Mouse (Mus musculus) left cerebral cortex, adult 8-10 months (tissue): ENCODE results near the gene Cib4. TPM values are rescaled to one million over a fixed set of nuclear protein-coding genes. Genes with fewer than 3 reads are reported as not detected.

Source experiments
- DNase-seq, 2 experiments: peaks; one replicate each; pipeline ENCODE4 v3.0.0; 2022; ENCODE audit warnings: low spot score in 2 of 2
- total RNA-seq, 4 experiments: library from RNA; stranded (reverse); gene quantifications; 2 replicates each; pipeline ENCODE4 v1.2.4; 2022

Cib4 gene
- total RNA-seq, 4 experiments from 2014 or later: not detected

- DNase-seq: no peak
Measured at GRCm38 (mm10) chr5:30518547-30518946, 27.1 kb downstream of the Cib4 start.

- no peak for DNase-seq
Measured at GRCm38 (mm10) chr5:30518108-30518507, 27.5 kb downstream of the Cib4 start.

DNA sequence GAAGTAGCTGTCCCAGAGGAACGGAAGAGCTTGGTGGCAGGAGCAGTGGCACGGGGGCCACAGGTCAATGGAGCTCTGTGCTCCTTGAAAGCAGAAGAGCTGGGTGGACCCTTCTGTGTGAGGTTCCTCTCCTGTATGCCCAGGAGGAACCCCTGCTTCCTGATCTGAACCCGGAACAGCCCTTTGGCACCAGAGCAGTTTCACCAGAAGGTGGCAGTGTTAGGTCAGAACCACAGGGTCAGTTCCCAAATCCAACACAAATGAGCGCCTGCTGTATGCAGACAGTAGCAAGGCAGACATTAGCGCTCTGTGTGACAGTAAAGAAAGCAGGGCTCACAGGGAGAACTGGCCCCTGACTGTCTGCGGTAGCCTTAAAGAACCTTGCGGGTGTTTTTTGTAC, 29.3 kb downstream of the Cib4 start:
- peak in 1 of 2 experiments; percentile 31 for DNase-seq

DNA sequence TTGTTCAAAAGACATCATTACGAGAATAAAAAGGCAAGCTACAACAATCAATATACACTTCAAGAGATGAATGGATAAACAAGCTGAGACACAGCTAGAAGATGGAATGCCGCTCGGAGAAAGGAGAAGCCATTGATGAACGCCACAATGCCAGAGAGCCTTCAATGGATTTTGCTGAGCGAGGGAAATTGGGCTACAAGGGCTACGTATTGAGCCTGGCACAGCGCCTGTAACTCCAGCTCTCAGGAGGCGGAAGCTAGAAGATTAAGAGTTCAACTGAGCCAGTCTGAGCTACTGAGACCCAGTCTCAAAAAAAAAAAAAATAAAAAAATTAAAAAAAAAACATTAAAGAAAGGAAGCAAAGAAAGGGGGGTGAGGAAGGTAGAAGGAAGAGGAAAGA, 32.5 kb downstream of the Cib4 start:
- no peak for DNase-seq

DNA sequence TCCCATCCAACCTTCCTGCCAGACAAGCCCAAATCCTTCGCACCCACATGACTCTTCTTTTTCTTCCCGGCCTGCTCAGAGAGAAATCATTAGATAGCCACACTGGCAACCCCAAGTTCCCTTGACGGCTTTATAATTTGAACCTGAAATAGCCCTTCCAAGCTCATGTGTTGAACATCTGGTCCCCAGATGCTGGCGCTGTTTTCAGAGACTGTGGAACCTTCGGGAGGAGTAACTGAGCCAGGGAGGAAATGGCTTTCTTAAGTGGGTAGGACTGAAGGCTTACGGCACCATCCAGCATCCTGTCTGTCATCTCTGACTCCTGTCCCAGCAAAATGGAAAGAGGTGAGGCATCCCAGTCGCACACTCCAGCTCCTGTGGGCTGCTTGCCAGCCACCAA, 48.3 kb downstream of the Cib4 start:
- DNase-seq: no peak

- DNase-seq: no peak
Measured at GRCm38 (mm10) chr5:30496821-30497220, 48.8 kb downstream of the Cib4 start.

DNA sequence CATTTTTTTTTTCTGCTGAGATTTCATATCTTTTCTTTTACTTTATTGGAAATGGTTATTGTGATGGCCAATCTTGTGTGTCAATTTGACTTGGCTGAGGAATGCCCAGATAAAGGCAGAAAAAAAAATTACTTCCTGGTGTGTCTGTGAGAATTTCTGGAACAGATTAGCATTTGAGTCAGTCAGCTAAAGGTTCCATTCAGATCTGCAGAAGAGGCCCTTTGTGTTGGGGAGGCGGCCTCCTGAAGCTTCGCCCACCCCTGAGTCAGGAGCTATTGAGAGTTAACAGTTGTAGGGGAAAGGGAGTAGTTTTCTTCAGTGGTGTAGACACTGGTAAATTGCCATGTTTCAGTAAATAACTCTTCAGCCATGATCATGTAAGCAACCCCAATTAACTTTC, 50.3 kb downstream of the Cib4 start:
- no peak for DNase-seq

DNA sequence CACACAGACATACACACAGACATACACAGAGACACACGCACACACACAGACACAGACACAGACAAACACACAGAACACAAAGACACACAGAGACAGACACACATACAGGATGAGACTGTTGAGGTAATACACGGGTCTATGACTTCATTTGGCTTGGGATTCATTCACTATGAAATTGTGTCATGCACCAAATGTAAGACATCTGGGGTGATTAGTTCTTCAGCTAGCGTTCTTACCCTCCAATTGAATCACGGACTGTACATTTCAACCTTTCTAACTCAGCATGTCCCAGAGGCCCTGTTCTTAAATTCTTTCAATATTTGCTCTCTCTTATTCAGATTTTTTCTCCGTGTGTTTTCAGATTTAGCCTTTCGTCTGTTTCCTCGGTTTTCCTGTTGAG, 51.0 kb downstream of the Cib4 start:
- no peak for DNase-seq

GRCm38 (mm10) chr5:30493723-30494122, 51.9 kb downstream of the Cib4 start:
- no peak for DNase-seq

- DNase-seq: no peak
Measured at GRCm38 (mm10) chr5:30490845-30491244, 54.8 kb downstream of the Cib4 start.

GRCm38 (mm10) chr5:30490215-30490614, 55.4 kb downstream of the Cib4 start:
- DNase-seq: no peak

DNA sequence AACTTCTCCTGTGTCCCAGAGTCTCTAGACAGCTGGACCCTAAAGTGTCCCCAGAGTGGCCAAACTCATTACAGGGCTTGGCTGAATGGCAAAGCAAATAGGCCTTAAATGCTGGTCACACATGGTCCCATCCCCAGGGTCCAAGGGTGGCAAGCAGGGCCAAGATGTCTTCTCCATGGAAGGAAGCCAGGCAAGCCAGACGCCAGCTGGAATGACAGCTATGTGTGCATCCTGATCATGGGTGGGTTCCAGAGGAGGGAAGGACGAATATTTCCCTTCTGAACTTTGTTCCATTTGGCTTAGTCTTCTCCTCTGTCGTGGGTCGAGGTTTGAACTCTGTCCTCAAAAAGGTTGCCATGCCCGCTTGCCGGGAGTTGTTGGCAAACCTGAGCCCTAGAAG, 60.5 kb downstream of the Cib4 start:
- DNase-seq: no peak

DNA sequence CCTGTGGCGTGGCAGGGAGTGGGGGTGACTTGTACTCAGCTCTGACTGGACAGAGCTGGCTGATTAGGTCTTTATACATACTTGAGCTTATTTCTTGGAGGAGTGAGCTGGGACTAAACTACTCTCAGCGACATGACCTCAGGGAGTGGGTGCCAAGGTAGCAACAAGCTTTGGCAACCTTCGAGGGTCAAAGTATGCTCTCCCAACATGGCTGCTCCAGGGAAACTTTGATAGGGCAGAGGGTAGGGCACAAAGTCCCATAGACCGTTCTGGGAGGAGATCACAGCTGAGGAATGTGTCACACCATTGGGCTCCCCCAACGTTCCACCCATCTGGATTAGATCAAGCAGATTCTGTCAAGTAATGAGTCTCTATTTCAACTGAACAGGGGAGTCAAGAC, 61.0 kb downstream of the Cib4 start:
- no peak for DNase-seq

DNA sequence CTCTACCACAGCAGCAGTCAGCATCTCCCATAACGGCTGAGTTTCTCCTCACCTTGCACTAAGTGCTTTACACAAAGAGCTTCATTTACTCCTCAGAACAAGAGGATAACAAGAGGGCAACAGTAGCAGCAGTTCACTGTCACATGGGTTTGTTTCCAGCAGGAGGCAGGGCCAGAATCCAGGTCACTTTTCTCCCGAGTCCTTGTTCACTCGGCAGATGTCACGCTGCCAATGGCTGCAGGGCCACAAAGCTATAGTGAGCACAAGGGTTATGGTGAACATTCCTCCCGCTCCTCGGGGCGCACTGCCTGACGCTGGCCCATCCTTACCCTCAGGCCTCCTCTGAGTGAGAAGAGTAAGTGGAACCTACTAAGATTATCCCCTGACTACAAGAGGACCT, 62.1 kb downstream of the Cib4 start:
- no peak for DNase-seq

- DNase-seq: peak; percentile 36 to 41
Measured at GRCm38 (mm10) chr5:30482319-30482718, 63.3 kb downstream of the Cib4 start.

DNA sequence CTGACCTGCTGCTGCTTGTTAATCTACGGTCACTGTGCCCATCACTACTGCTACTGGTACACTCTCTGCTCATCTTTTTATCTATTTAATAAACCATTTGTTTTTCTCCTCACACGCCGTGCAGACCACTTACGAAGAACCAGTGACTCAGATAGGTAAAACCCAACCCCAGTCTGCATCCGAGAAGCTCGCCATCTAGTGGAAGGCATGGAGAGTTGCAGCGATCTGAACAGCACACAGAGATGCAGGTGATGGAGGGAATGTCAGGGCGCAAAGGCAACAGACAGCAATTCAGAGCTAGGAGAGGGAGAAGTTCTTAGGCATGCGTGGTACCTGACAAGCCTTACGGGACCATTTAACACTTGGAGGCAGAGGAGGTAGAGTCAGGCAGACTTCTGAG, 69.1 kb downstream of the Cib4 start:
- DNase-seq: no peak

- DNase-seq: no peak
Measured at GRCm38 (mm10) chr5:30472148-30472547, 73.5 kb downstream of the Cib4 start.

DNA sequence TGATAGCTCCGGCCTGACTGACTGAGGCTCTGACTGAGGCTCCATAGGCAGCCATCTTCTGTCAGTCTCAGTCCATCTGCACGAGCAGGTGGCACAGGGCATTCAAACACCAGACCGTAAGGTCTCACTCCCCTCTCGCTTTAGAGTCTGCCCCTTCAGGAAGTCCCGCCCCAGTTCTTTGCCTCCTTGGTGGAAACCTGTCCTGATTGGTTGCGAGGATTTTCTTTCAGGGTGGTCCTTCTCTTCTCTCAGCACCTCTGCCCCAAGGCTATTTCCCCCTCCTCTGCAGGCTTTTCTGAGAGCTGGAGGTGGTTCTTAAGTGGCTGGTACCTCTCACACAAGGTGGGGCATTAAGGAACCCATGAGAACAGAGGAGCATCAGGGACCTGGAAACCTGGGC, 75.2 kb downstream of the Cib4 start:
- no peak for DNase-seq

DNA sequence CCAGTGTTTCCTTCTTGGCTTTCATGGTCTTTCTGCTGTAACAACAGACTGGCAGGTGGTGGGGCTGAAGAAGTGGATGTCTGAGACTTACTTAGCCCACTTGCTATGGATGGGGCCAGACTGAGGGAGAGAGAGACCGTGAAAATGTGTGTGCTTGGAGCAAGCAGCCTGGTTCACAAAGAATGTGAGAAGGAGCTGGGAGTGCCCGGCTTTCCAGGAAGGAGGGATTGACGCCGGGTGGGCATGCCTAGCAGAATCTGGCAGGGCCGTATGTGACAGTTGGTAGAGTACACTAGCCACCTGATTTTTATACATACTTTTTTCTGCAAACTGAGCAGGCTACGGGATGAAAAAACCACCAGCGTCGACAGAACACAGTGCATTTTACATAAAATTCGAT, 79.3 kb downstream of the Cib4 start:
- DNase-seq: no peak

- DNase-seq: no peak
Measured at GRCm38 (mm10) chr5:30465861-30466260, 79.8 kb downstream of the Cib4 start, which contains the start of gene 1700001C02Rik. 1700001C02Rik (plus strand) TSS chr5:30466047.

DNA sequence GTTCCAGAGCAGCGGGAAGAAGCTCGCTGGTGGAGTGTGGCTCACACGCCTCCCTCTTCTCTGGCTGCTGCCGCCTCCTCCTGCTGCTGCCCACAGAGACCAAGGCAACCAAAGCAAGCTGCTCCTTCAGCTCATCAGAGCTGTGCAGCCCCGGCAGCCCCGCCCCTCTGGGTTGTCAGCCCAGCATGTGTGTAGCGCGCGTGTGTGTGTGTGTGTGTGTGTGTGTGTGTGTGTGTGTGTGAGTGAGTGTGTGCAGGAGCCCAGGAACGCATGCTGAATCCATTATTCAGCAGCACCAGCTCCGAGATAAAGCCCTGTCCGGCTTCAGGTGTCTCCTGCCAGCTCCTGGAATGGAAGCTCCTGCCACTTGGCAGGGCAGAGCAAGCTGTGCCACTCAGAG, 83.8 kb downstream of the Cib4 start, which contains the start of gene Otof:
Otof (minus strand) TSS at position 112 of the 400 bp plus-strand sequence.
- peak; percentile 27 to 79 for DNase-seq

GRCm38 (mm10) chr5:30460155-30460554, 85.5 kb downstream of the Cib4 start:
- DNase-seq: no peak

DNA sequence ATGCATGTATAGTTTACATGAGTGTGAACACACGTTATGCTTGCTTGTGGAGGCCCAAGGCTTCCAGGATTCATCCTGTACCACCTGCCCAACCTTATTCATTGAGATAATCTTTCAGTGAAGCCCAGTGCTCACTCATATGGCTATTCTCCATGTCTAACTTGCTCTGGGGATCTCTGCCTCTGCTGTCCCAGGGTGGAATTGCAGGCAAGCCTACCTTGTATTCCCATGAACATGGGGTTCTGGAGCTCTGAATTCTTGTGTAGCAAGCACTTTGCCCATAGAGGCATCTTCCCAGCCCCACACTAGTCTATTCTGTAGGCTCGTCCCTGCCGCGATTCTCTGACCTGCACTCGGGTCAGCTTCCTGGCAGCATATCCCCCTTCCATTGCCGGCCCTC, 89.6 kb downstream of the Cib4 start:
- DNase-seq: no peak

DNA sequence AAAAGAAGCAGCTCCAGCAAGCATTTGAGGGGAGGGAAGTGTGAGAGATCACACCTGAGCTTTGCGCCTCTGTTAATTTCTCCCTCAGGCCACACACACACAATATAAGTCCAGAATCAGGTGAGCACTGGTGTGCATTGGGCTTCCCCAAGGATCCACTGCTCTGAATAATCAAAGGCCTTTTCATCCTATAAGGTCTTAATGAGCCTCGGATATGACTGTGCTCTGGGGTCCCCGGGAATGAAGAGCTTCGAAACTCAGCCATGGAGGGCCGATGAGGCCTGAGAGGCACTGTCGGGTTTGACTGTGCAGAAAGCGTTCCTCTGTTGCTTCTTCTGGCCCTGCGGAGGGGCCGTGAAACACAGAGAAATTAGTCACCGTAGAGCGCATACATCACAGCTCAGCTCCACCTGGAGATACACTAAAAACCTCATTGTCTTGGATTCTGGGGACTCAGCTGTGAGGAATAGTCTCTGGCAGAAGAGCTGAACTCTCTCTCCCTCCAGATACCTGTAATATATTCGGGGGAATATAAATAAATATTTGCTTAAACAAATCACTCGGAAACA, 101.2 kb downstream of the Cib4 start:
- DNase-seq: no peak
